Mouse (Mus musculus) megakaryocyte, embryonic 14.5 days (primary cell): ENCODE measurements around the gene Tcea3.

Experiments
- FLI1 ChIP-seq: IDR thresholded peaks from 2 replicates; pipeline ENCODE4 v1.6.1; 2012; ENCODE audit warnings: low read length, inconsistent platforms, mixed read lengths
- GATA1 ChIP-seq: IDR thresholded peaks from 3 replicates; pipeline ENCODE4 v1.6.1; 2012; ENCODE audit warnings: mixed read lengths, low read length, inconsistent platforms, borderline replicate concordance

DNA sequence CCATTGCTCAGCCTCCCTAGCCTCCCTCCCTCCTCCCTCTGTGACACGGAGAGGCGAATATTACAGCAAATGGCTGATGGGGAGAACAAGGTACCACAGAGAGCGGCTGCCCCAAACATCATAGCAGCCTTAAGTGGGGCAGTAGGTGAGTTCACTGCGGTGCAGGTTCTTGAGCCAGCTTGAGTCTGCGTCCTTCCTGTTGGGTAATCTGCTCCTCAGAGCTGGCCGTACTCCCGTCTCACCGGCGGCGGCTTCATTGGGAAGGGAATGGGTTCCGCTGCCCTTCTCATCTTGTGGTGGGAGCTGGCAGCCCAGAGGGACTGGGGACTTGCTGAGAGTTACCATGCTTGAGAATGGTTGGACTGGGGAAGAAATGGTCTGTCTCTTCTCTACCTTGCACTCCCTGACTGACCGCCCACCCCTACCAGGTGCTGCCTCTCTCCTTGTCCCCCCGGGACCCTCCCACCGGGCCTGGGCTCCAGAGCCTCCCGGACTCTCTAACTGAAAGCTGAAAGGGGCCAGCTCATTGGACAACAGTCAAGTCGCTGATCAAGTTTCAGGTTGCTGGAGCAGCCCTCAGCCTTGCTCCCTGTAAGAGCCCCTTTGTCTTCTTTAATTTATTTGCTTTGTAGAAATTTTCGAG is 27.3 kb upstream of the Tcea3 start:
- TF ChIP-seq FLI1 (no peak), GATA1 (no peak)
